Mouse (Mus musculus): Measurements from ENCODE around the gene Tspan11.

GRCm38 (mm10) chr6:127851611-127852010 is 35.8 kb upstream of the Tspan11 start:
- TF ChIP-seq CTCF (IDR thresholded peaks at IDR 0.05; ENCODE audit: low read depth, low read length) (no peak), GATA1 (IDR thresholded peaks at IDR 0.05; ENCODE audit: borderline replicate concordance, low read length) (no peak), TAL1 (conservative IDR thresholded peaks at IDR 0.05; ENCODE audit: low read depth, low read length) (no peak), POLR2AphosphoS5 (IDR thresholded peaks at IDR 0.05; ENCODE audit: insufficient replicate concordance, low read depth, low read length) (no peak), GATA2 (IDR thresholded peaks at IDR 0.05; ENCODE audit: borderline replicate concordance, low read depth, low read length) (no peak)

Measured in G1E (cell line).